Mouse (Mus musculus) embryonic stem cell, embryonic (primary cell): Measurements from ENCODE around the gene Uap1.

ENCODE experiments used
- CTCF ChIA-PET, 4 experiments: fragments of 300-600 bp in 2 of 4; fragments of 350-600 bp in 2 of 4; sonication (Branson Sonifier 250); formaldehyde crosslinking; loops; one replicate each; lab custom pipeline; 2022; ENCODE audit warnings: inconsistent platforms in 2 of 4; lab: Charles Lee
- POLR2A ChIA-PET, 4 experiments: fragments of 300-600 bp in 2 of 4; fragments of 350-600 bp in 2 of 4; sonication (Branson Sonifier 250); formaldehyde crosslinking; loops; one replicate each; lab custom pipeline; 2022; ENCODE audit warnings: antibody characterized with exemption in 4 of 4, inconsistent platforms in 1 of 4; lab: Charles Lee

The Uap1 gene

DNA sequence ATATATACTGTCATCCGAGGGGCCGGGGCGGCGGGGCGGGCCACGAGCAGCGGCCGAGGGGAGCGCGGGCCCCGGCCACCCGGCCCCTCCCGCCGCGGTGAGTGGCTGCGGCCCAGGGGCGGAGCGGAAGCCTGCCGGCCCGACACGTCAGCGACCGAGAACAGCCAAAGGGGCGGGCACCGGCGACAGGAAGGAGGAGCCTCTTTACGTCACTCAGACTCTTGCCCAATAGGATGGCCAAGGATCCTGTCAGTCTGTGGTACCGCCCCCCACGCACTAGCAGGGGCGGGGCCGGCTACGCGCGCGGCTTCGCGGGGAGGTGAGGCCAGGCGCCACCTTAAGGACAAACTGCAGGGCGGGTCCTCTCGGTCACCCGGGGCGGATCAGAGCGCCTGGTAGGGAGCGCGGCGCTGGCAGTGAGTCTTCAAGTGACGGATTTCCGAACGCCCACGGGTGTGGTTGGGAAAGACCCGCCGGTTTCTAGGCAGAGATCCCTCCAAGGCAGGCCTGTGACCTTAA is at the start of gene Uap1:
Gene Uap1, minus strand, starts transcription at position 144 of the 519 bp plus-strand sequence.
- ChIA-PET POLR2A (interaction anchor here in 3 of 4 experiments (0.6 to 2.1 kb wide), 11 partner anchors 8 to 696 kb away, joined by 3 to 9 read pairs (median 3); partner anchors contain the start of genes Nos1ap (in 1 of the 3) and Uhmk1 (in 1 of the 3)), CTCF (interaction anchor here in 2 of 4 experiments (0.6 to 2.4 kb wide), 5 partner anchors 9 to 527 kb away, joined by 3 to 9 read pairs (median 4); no protein-coding TSS in a partner anchor)

DNA sequence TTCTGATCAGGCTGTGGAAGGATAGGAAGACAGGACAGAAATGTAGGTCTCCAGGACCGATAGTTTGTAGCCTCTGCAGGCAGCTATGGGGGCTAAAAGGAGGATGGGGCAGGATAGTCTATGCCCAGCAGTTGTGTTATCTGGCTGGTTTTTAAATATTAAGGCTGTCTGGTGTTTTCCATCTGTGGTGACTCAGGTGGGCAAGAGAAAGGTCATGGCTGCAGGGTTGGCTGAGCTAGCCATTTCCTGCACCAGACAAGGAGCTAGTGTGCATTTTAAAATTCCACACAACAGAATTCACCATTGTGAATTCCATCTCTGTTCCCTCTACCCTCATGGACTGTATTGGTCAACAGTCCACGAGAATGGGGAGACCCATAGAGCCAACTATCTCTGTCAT is 48.5 kb upstream of the Uap1 start:
- ChIA-PET POLR2A (interaction anchor here in 1 of 4 experiments (1.2 kb wide), 1 partner anchor 42 kb away, joined by 5 read pairs; no protein-coding TSS in a partner anchor), CTCF (no interaction called here)

DNA sequence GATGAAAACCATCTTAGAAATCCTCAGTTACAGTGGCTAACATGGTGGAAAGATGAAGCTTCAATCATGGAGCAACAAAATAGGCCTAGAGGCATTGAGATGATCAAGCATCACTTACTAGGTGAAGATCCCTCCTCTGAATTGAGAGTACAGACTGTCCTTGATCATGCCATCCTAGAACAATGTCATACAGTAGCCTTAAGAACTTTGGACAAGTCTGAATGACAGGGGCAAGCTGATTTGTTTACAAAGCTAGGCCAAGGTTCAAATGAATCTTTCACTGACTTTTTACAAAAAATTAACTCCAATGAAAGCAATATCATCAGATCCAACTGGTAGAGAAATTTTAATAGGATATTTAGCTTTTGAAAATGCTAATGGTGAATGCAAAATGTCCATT is 45.6 kb upstream of the Uap1 start:
- ChIA-PET POLR2A (no interaction called here), CTCF (no interaction called here)

DNA sequence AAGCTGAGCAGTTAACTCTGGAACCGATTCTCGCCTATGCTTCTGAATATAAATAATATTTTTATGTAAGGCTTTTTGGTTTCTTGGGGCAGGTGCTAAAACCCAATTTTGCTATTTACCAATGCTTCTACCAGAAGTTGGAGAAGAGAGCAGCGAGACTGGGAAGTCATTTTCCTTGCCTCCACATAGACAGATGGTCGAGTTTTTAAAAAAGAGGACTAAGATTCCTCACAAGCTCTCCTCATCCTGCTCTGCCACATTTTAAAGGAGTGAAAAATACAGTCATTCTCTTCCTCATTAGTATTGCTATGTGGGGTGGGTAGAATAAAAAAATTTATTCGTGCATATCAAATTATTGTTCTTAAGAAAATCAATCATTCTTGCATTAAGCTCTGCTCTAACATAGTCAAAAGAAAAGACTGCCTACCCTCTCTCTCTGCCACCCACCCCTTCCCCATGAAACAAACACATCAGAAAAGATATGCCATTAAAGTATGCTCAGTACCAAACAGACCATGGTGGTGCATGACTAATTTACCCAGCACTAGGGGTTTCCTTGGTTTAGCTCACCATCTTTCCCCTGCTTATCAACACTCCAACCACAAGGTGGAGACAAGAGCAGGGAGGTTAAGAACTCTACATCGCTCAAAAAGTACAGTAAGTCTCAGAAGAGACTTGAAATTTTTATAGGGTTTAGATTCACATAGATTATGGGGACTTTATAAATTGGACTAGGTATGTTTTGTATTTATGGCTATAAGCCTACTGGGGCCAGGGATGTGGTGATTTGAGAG is 43.5 kb upstream of the Uap1 start:
- ChIA-PET CTCF (interaction anchor here (0.5 to 3.0 kb wide), 9 partner anchors 27 to 395 kb away, joined by 3 to 16 read pairs (median 4); no protein-coding TSS in a partner anchor), POLR2A (interaction anchor here in 1 of 4 experiments (1.4 kb wide), 1 partner anchor 62 kb away, joined by 4 read pairs; no protein-coding TSS in a partner anchor)

DNA sequence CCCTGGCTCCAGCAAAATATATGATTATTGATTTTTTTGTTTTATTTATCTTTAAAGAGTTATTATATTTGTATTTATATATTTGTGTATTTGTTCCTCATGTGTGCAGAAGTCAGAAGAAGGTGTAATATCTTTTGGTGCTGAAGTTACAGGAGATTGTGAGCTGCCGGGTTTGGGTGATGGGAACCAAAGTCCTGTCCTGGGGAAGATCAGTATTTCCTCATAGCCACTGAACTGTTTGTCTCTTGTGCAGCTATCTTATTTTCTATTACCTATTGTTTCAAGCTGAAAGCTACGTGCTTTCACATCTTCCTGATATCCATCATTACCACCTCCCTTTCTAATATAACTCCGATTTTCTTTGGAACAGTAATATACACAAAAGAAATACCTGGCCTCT is 40.8 kb upstream of the Uap1 start:
- POLR2A ChIA-PET: interaction anchor here in 2 of 4 experiments (0.5 to 1.1 kb wide), 2 partner anchors 15 to 41 kb away, joined by 3 read pairs; partner anchors contain the start of gene Uap1 (in 1 of the 2)
- CTCF ChIA-PET: no interaction called here

GRCm38 (mm10) chr1:170214757-170215522 is 40.2 kb upstream of the Uap1 start, which contains the start of gene Uhmk1:
TSS of gene Uhmk1 (minus strand) at chr1:170215397.
- ChIA-PET CTCF (no interaction called here), POLR2A (interaction anchor here in 2 of 4 experiments (0.5 to 0.9 kb wide), 2 partner anchors 17 to 40 kb away, joined by 3 read pairs; partner anchors contain the start of gene Uap1 (in 1 of the 2))

DNA sequence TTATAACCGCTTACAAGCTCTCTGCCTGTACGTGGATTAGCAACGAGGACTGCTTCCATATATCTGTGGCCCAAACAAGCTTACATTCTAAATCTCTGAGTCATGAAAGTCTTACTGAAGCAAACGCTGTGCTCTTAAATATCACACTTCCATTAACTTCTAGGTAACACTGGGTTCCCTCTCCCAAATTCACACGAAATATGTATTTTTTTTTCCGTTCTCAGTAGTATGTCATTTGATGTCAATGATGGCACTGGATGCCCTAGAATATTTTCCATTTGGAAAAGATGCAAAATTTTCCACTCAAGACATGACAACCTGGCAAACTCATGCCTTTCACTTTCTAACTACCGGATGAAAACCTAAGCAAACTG is 39.6 kb upstream of the Uap1 start:
- ChIA-PET POLR2A (interaction anchor here in 1 of 4 experiments (0.9 kb wide), 1 partner anchor 16 kb away, joined by 3 read pairs; no protein-coding TSS in a partner anchor), CTCF (no interaction called here)

GRCm38 (mm10) chr1:170213181-170213879 is 38.6 kb upstream of the Uap1 start:
- ChIA-PET CTCF (no interaction called here), POLR2A (interaction anchor here in 1 of 4 experiments (0.6 to 0.7 kb wide), 2 partner anchors 9 to 1733 kb away, joined by 3 to 6 read pairs; no protein-coding TSS in a partner anchor)

DNA sequence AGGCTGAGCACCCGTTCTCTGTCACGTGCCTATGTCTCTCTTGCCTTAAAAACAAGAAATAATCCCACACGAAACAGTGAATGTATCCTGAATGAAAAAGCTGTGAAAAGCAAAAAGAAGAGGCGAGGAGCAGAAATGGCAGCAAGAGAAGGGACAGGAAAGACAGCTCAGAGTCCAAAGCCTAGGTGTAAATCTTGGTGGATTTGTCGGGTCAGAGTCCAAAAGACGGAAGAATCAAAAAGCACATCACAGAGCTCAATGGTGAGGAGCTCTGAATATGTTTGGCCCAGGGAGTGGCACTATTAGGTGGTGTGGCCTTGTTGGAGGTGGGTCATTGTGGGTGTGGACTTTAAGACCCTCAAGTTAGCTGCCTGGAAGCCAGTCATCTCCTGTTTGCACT is 31.6 kb upstream of the Uap1 start:
- ChIA-PET CTCF (no interaction called here), POLR2A (interaction anchor here in 1 of 4 experiments (1.0 kb wide), 1 partner anchor 379 kb away, joined by 3 read pairs; no protein-coding TSS in a partner anchor)

DNA sequence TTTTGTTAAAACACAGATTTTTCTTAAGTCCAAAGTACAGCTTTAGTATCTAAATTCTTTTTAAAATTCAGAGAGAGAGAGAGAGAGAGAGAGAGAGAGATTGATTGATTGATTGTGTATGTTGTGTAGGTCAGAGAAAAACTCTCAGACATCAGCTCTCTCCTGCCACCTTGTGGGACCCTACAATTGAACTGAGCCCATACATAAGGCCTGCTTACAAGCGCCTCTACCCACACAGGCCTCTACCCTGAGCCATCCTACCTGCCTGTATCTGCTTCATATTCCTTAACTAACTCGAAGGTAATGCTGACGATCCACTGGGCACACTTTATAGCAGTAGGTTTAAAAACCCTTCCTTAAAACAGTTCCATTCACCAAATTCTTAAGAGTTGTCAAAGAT is 25.6 kb upstream of the Uap1 start:
- CTCF ChIA-PET: interaction anchor here (0.6 to 1.9 kb wide), 14 partner anchors 9 to 413 kb away, joined by 3 to 14 read pairs (median 4); partner anchors contain the start of gene Nos1ap (in 1 of the 4)
- POLR2A ChIA-PET: interaction anchor here in 2 of 4 experiments (0.7 to 2.3 kb wide), 9 partner anchors 9 to 290 kb away, joined by 3 to 17 read pairs (median 3); partner anchors contain the start of gene Uap1 (in 1 of the 2)

DNA sequence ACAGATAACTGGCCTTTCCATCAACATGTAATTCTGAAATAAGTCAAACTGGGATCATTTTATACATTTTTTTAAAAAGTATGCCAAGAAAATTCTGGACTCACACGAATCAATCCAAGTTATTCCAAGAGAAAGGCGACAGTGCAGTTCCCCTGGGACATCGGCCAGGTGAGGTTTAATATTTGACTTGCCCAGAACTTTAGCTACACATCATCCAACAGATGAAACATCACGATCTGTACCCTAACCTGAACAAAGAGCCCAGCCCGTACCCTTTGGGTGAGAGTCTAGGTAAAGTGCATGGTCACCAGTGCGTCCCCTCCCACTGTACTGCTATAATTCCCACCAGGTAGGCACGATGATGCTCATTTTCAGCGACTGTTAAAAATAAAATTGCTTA is 21.5 kb upstream of the Uap1 start:
- ChIA-PET CTCF (no interaction called here), POLR2A (interaction anchor here in 1 of 4 experiments (0.8 to 1.5 kb wide), 2 partner anchors 10 to 25 kb away, joined by 3 read pairs; no protein-coding TSS in a partner anchor)

DNA sequence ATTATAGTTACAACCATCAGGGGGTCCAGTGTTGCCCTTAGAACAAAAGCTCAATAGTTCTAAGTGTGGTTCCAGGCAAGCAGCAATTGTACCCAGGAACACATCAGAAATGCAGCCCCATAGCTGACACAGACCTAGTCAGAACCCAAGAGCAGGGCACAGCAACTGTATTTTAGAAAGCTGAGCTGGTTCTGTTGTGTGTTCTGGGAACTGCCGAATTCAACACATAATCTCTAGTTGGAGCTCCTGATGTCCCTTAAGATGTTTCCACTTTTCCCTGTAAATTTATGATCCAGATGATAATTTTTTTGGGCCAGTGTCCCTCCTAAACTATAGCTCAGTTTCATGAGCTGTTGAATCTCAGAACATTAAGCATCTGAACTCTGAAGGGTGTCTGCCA is 17.2 kb upstream of the Uap1 start:
- ChIA-PET POLR2A (interaction anchor here in 2 of 4 experiments (0.6 to 2.7 kb wide), 4 partner anchors 9 to 26 kb away, joined by 3 to 17 read pairs (median 5); no protein-coding TSS in a partner anchor), CTCF (interaction anchor here in 3 of 4 experiments (0.5 to 1.6 kb wide), 6 partner anchors 8 to 151 kb away, joined by 3 to 14 read pairs (median 4); no protein-coding TSS in a partner anchor)

DNA sequence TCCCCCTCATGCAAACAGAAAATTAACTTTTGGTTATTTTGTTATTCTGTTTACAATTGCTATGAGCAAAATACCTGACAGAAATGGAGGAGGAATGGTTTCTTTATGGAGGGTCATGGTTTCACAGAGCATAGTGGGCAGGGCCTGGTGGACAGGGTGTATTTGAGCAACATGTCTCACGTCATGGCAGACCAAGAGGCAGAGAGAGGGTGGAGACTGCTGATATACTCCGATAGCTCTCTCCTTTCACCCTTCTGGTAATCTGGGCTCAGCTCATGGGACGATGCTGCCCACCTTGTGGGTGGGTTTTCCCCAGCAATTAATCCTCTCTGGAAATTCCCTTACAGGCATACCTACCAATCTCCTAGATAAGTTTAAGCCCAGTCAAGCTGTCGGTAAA is 15.5 kb upstream of the Uap1 start:
- ChIA-PET CTCF (no interaction called here), POLR2A (interaction anchor here in 2 of 4 experiments (0.6 to 2.6 kb wide), 3 partner anchors 15 to 249 kb away, joined by 5 to 9 read pairs (median 6); partner anchors contain the start of gene Uap1 (in 1 of the 2))

DNA sequence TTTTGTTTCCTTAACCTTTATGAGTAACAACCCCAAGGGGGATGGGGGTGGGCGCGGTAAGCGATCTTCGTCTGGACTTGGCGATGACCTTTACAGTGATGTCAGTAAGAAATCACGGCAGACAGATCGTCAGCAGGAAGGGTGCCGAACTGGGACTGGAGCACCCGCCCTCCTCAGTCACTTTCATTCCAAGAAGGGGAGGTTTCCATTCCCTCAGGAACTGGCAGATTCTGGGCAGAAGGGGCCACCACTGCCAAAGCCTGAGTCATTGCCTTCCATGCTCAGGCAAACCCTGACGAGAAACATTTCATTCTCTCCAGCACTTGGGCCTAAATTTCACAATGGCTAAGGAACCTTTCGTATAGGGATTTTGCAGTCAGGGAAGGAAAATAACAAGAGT is 13.8 kb upstream of the Uap1 start:
- POLR2A ChIA-PET: interaction anchor here in 1 of 4 experiments (1.2 kb wide), 1 partner anchor 37 kb away, joined by 3 read pairs; no protein-coding TSS in a partner anchor
- CTCF ChIA-PET: no interaction called here

DNA sequence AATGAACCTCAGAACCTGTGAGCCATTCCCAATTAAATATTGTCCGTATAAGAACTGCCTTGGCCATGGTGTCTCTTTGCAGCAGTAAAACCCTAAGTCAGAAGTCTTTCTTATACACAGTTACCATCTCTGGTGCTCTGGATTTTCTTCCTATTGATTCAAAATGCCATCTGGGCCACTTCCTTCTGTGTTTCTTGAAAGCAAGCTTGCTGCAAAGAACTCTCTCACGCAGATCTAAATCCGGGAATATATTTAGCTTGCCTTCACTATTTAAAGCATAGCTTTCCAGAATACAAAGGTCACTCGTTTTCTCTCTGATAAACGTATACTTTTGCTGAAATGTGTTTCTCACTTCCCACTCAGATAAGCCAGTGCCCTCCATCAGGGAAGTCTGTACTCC is 11.8 kb upstream of the Uap1 start:
- ChIA-PET POLR2A (interaction anchor here in 2 of 4 experiments (0.9 to 1.7 kb wide), 3 partner anchors 9 to 11 kb away, joined by 3 to 9 read pairs (median 3); partner anchors contain the start of gene Uap1 (in 1 of the 2)), CTCF (interaction anchor here in 1 of 4 experiments (1.1 kb wide), 1 partner anchor 12 kb away, joined by 3 read pairs; the partner anchor contains the start of gene Uap1)

DNA sequence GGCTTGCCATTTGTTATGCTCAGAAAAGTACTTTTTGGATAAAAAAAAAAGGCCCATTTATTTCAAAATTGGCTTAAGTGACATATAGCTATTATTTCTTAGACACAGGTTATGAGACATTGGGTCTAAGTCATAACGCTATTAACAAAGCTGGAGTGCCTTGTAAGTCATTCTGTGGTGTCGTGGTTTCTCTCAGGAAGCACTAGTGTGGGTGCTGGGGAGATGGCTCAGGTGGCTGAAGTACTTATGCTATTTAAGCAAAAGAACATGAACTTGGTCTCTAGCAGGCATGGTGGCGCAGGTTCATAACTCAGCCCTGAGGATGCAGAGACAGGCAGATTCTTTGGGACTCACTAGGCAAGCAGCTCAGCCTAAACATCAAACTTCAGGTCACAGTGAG is 10.4 kb upstream of the Uap1 start:
- ChIA-PET CTCF (interaction anchor here in 1 of 4 experiments (0.7 kb wide), 2 partner anchors 15 to 34 kb away, joined by 3 read pairs; no protein-coding TSS in a partner anchor), POLR2A (no interaction called here)

GRCm38 (mm10) chr1:170182706-170183105 is 7.9 kb upstream of the Uap1 start:
- CTCF ChIA-PET: no interaction called here
- POLR2A ChIA-PET: no interaction called here
